Mouse (Mus musculus) fibroblast of lung, adult 2 months (primary cell): ENCODE results near the gene Ccr3.
"Not testable (repeated sequence)": the region's sequence is repeated elsewhere in the genome, so short reads cannot be mapped to it uniquely, and the experiment has no call there.

ENCODE experiments used
- DNase-seq: peaks from one replicate; pipeline ENCODE4 v3.0.0-alpha.2; 2011; ENCODE audit warnings: low read depth

Gene Ccr3

DNA sequence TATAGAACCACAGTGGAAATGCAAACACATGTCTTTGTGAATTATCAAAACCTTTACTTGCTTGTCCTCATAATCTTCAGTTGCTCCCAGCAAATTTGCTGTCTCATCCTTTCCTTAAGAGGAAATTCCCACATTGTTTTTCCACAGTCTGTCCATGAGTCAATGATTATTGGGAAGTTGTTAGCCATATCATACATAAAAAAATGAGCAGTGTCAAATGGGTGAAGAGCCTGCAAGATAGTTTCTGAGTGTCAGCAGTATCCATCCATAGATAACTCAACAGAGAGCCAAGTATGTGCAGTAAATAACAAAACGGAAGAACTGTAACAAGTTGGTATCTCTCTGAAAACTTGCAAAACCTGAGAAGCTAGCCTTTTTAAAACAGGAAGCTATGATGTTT is at the start of gene Ccr3:
Ccr3 (plus strand) TSS at position 301 of the 400 bp plus-strand sequence.
- no peak for DNase-seq

DNA sequence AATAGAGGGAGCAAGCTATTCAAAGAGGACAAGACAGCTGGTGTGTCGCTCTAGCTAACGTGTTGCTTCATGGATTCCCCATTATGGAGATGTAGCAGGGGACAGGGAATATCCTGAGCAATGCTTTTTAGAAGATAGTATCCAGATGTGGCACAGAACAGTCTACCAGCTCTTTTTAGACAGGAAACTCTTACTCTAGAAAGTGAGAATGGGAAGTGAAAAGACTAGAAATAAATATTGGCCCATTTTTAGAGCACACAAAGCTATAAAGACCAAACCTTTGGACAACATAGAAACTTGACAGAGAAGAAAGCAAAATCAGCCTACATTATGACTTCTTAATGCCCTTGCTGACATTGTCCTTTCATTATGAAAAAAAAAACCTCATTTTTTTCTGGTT is 46.1 kb upstream of the Ccr3 start:
- DNase-seq = no peak

DNA sequence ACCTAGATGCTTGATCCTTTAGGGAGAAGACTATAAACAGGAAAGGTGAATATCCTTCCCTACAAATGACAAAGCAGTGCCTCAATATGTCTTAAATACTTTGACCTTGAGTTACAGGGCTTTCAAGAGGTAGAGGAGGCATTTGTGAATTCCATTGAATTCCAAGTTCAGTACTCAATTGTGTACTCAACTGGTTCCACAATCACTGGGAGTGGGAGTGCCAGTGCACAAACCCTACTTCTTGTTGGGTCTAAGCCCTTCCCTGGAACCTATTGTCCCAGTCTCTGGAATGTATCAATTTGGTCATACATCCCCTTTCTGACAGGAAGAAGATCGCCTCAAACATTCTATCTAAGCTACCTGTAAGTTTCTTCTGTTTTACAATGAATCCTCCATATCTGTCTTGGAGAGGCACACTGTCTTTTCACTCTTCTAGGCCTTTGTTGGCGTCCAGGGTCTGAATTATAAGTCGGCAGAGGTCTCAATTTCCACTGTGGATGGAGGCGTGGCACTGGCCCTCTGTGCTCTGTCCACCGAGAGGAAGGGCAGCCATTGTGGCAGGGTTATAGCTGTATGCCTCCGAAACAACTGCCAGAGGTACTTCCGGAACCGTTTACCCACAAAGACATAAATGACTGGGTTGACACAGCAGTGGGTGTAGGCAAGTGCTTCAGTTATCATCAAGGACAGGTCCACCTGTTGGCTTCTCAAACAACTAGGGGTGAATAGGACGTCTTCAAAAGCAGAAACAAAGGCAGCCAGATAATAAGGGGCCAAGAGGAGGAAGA is 44.7 kb upstream of the Ccr3 start:
- DNase-seq = no peak

DNA sequence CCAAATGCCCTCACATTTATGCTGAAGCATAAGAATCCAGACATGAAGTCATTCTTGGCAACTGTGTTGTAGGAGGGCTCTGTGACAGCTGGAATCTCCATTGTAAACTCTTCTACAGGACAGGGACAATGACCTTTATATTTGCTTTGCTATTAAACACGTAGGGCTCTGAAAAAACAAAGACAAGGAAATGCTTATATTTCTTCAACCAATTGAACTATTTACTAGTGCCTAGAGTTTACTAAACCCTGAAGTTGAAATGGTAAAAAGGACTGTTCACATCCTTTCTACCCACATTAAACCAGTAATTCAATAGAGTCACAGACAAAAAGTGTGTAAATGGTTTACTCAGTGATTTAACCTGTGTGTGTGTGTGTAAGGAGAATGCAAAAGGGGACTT is 43.5 kb upstream of the Ccr3 start, which contains the start of gene Ccr1l1:
Ccr1l1 (minus strand) TSS at position 101 of the 400 bp plus-strand sequence.
- no peak for DNase-seq

DNA sequence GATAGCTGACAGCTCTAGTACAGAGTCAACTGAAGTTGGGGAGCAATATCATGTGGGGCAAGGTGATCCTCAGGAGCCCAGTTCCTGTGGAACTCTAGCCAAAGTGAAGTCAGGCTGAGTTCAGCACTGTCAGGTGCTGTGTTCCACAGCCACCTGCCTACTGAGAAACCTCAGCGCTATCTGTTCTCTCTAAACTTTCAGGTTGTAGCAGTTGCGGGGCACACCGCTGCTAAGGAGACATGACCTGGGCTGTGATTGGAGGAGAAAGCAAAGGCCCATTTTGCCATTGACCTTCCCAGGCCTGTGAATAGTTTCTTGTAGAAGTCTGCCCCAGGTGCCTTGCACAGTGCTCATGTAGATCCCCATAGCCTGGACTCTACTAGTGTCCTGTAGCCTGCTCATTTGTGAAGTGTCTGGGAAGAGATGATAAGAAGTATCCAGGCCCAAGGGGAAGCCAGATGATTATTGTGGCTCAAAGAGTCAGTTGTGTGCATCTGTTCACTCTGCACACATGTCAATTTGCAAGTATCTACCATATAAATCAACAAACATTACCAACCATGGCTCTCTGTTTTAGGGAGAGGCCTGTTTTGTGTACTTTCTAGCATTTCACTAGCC is 40.8 kb upstream of the Ccr3 start:
- not testable (repeated sequence) for DNase-seq

DNA sequence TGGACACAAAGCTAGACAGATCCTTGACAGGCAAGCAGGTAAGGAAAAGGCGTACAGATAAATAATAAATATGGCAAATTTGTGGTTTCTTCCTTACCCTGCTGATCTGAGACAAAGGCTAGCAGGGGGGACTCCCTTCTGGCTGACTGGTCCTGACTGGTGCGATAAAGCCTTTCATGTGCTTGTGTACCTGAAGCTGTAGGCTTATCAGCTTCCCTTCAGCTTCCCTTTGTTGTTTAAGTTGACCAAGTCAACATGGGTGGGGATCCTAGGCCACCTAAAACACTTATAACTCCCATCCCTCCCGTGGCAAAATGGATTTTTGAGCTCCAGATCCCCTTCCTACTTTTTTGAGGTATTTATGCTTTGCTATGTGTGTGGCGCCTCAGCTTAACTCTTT is 39.9 kb upstream of the Ccr3 start:
- DNase-seq = no peak

DNA sequence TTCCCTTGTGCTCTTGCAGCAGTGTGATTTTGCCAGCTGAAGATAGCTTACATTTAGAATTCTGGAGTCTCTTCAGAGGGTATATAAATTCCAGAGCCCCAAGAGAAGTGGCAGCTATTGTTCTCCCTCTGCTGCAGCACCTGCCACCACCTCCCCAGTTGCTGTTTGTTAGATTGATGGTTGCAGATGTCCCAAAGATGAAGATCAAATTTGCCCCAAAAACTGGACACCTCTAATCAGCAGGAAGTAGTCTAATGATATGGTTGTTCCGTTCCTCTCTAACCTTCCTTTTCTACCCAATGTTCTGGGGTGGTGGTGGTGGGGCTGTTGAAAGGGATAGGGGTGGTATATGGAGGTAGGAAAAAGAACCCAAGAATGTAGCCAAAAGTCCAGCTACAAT is 39.1 kb upstream of the Ccr3 start:
- no peak for DNase-seq

DNA sequence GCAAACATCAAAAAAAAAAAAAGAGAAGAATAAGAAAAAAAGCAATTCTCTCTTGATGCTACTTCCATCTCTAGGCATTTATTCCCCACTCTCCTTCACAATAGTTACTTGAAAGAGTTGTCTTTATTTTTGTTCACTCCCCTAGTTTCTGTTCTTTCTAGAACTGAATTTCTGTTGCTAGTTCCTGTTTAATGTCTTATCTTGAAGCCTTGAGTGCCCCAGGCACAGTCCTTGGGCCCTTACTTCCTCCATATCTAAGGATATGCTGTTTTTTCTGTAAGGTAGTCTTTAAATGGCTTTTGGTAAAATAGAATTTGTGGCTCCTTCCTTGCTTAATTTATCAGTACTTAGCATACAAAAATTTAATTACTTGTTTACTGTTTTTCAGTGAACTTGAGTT is 36.8 kb upstream of the Ccr3 start:
- no peak for DNase-seq

DNA sequence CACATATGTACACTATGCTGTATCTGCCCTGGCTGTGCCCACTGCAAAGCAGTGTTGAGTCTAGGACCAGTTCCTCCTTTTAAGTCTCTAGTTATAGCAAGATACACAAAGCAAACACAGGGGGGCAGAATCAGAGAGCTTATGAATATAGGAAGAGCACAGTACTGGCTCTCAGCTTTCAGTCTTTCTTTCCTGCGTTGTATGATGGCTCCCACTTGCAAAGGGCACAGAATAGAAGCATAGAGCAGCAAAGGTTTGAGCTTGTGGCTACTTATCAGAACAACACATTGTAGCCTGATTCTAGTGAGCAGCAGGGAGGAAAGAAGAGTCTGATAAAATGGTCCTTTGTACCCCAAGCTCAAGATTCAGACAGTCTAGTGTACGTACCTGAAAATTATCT is 35.6 kb upstream of the Ccr3 start:
- no peak for DNase-seq

DNA sequence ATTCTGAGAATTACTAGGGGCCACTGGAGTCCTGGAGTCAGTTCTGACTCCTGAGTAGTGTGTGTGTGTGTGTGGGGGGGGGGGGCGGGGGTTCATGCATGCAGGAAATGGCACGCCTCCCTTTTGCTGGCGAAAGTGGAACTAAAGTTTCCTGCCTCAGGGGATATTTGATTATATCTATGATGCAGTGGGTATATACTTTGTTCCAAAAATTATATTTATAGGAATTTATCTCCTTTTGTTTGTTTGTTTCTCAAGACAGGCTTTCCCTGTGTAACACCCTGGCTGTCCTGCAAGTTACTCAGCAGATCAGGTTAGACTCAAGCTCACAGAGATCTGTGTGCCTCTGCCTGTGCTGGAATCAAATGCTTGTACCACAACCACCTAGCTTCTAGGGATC is 32.1 kb upstream of the Ccr3 start:
- no peak for DNase-seq

DNA sequence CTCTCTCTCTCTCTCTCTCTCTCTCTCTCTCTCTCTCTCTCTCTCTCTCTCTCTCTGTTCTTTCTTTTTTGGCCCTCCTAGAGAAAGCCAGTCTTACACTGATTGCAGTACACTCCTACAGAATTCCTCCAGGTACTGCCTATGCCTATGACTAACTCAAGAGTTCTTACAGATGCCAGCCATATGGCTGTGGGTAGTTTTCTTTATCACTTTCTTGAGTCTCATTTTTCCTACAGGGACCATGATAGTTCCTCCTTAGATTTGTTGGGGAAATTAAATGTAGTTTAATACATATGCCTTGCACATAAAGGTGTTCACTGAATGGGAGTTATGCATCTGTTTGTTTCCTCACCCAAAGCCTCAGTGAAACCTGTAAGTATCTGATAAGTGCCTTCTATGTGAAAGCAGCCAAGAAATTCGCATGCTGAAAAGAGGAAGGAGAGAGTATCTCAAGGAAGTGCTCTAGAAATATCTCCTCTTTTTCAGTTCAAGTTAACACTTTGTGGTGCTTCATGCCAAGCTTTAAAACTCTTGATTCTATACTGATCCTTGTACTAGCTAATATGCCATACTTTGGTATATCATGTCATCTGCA is 30.4 kb upstream of the Ccr3 start:
- DNase-seq = no peak

DNA sequence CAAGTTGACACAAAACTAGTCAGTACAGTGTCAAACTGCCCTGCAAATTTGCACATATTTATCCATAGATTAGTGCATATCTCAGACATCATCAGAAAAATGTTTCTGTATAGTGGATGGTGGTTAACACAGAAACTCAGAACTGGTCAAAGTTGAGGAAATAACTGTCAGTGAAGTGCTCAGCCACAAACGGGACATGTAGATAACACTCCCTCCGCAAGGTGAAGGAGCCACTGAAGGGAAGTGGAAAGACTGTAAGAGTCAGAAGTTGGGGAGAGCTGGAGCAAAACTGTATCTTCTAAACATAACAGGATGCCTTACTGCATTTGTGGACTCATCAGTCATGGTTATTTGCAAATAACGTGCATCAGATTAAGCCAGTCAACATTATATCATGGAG is 24.1 kb upstream of the Ccr3 start:
- no peak for DNase-seq

DNA sequence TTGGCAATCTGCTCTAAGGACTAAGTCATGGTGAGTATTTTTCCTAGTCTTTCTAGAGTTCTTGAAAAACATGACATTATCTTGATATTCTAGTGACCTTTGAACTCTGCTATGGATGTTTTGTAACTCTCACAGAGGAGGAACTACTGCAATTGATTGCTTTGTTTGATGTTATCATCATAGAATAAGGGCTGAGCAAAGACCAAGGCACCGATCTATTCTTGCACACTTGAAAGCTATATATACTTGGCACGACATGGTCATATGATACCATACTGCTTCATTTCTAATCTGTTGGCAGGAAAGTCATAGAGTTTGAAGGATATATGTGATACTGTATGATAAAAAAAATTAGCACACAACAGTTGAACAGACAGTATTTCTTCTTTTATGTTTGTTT is 22.0 kb upstream of the Ccr3 start:
- DNase-seq = no peak

DNA sequence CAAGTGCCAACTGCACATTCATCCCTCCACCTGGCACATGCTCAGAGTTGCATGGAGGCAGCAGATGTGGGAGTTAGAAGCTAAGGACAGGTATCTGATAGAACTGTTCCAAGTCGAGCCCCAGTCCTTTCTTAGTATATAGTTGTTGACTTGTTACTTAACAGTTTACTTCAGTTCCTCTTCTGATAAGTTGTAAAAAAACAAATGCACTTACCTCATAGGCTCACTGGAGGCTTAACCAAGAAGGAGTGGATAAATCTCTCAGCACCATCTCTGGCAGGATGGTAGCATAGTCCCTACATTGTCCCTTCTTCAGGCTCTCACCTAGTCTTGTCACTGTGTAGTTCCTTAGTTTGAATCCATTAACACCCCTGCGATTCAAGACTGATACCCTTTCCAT is 9.1 kb upstream of the Ccr3 start:
- no peak for DNase-seq

DNA sequence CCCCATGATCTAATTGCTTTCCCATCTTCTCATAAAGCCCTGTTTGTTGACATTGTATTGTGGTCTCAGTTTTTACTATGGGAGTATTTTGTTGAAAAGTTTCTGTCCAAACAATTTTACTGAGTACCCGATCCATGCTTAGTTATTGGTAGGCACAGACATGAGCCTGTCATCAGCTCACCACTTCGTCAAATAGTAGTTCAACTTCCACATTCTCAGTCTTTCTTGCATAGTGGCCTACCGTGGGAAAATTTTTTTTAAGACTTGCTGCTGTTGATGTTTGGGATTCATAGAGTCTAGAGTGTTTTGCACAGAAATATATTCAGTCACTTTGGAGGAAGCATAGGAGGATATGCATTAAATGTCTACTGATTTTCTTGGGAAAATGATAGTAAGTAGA is 8.5 kb upstream of the Ccr3 start:
- DNase-seq = no peak

DNA sequence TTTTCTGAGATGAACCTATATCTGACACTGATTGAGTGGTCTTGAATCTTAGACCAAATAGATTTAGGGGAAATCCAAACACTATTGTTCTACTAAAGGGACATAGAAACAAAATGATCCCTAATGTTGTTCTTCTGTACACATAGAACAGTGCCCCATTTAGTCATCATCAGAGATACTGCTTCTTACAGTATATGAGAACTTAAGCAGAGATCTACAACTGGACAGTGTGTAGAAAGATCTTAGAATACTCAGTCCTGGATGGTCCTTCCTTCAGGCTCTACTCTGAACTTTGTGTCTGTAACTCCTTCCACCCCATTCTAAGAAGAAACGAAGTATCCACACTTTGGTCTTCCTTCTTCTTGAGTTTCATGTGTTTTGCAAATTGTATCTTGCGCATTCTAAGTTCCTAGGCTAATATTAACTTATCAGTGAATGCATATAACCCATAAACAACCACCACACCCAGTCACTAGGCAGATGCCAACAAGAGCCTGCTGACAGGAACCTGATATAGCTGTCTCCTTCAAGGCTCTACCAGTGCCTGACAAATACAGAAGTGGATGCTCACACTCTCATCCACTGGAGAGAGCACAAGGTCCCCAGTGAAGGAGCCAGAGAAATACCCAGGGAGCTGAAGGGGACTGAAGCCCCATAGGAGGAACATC is 6.7 kb upstream of the Ccr3 start:
- no peak for DNase-seq

DNA sequence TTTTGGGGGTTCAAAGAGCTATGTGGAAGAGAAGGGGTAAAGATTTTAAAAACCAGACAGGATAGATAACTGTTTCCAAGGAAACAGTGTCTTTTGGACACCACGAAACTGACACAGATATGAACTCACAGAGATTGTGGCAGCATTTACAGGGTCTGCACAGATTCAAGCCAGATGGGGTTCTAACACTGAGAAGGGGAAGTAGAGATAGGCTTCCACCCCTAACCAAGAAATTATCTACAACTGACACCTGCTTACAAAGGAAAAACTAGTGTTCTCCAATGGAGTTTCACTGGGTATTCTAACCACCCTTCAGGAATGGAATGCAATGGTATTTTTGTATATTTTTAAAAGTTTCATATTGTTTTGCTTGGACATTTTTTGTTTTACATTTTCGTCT is 5.7 kb upstream of the Ccr3 start:
- no peak for DNase-seq

DNA sequence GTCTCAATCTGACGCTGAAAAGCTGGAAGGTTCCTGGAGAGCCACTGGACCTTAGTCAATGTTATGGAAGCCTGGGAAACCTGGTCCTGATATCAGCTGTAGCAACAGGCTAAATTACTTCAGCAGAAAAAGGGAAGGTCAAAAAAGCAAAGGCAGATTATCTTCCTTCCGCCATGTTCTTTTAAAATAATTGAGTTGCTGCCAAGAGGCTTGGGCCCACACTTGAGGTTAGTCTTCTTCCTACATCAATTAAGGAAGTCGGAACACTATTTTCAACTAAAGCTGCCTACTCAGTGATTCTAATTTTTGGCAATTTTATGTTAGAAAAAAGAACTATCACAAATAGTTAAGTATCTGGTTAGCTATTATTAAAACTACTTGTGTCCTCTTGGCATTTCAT is 1.9 kb upstream of the Ccr3 start:
- DNase-seq = no peak

DNA sequence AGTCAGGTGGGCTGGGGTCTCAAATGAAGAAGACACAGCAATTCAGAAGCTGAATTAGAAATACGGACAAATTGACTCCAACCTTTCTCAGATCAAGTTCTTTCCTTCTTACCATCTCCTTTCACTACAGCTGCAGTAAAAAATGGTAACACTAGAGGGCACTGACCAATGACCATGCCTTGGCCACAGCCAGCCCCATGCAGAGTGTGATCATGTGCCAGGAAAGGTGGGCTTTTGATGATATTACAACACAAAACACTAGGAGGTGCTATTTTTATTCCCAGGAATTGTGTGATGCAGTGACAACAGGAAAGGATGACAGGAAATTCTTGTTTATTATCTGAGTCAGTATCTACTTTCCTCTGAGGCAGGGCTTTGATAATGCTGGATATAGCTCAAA is 11.6 kb downstream of the Ccr3 start:
- DNase-seq = peak; percentile 7

DNA sequence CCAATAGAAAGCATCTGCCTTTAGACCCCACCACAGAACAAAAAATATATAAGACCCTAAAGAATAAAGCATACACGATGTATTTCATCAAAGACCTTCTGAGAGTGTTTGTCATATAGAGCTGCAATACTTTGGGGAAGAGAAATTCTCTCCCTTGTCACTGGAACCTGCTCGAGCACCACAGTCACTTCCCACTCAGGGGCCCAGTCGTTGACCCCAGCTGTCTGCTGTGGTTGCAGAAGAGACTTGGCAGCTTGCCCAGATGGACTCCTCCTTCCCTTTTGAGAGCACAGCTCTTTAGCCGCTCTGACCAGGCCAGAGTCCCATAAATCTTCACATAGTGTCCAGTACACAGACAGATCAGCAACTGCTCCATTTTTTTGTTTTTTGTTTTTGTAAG is 15.9 kb downstream of the Ccr3 start:
- no peak for DNase-seq

DNA sequence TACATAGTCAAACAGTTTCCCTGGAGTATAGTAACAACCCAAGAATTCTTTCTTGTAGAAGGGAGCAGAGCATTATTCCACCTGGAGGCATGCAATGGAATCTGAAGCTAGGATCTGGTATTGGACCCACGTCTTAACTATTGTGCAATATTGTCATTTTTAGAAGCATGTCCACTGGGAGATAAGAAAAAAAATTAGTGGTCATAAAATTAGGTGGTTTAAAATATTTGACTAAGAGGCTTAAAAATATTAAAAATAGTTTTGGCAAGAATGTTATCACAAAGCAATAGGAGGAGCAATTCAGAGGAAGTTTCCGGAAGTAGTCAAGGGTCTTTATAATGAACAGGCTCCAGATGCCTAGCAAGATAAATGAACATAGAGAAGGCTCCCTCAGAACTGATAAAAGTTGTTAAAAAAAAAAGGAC is 16.4 kb downstream of the Ccr3 start:
- no peak for DNase-seq

DNA sequence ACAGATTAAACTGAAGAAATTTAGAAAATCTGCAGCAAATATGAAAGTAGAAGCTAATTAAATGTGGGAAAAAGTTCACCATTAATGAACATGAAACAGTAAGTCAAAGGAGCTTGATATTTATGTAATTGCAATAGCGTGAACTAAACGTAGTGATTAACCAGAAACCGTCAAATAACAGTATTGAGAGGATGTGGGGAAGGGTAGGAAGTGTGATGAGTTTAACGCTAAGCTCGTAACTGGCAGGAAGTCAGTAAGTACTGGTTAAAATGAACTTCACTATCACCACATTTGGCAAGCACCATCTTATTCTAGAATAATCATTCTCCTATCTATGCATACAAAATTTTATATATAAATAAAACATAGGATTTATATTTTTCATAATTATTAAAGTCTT is 17.2 kb downstream of the Ccr3 start:
- no peak for DNase-seq

DNA sequence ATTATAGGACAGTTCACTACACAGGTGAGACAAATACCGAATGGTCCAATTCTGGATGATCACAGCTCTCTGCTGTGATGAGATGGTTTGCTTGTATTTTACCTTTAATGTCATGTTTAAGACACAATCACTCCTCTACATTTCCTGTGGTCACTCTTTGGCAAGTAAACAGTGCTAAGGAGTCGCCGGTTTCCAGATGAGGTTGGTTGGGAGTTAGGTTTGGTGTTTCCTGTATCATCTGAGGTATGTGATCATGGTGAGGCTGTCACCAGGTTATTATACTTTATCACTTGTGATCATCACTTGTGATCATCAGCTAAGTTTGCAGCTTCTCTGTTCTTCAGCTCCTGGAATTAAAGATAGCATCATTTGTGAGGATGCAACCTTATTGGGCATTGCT is 19.2 kb downstream of the Ccr3 start:
- DNase-seq = no peak
